Mouse (Mus musculus) kidney, embryonic 14.5 days (tissue): ENCODE data around the gene Cd37. TPM values are rescaled to one million over a fixed set of nuclear protein-coding genes. Genes with fewer than 3 reads are reported as not detected.

Experiments used
- ATAC-seq: fragments of 200-750 bp; cut with Nextera tagmentation; 2 replicates; pipeline ENCODE4 v1.8.0; 2017; ENCODE audit warnings: moderate number of reproducible peaks, mild to moderate bottlenecking, moderate TSS enrichment, moderate library complexity; ENCODE audit not compliant: low FRiP score, low TSS enrichment
- H3K27ac ChIP-seq: fragments of 300-500 bp; sonication (generic); 2 replicates; pipeline ENCODE4 v1.5.1; 2014; ENCODE audit warnings: low read depth, mild to moderate bottlenecking, low read length, moderate library complexity, mixed read lengths
- H3K27me3 ChIP-seq: fragments of 300-500 bp; sonication (generic); 2 replicates; pipeline ENCODE4 v1.6.1; 2014; ENCODE audit warnings: mild to moderate bottlenecking, low read length; ENCODE audit not compliant: control insufficient read depth, insufficient read depth
- H3K36me3 ChIP-seq: fragments of 300-500 bp; sonication (generic); 2 replicates; pipeline ENCODE4 v1.6.1; 2014; ENCODE audit warnings: low read length, mixed read lengths; ENCODE audit not compliant: control insufficient read depth, insufficient read depth
- H3K4me1 ChIP-seq: fragments of 300-500 bp; sonication (generic); 2 replicates; pipeline ENCODE4 v1.6.1; 2014; ENCODE audit warnings: low read length, mixed read lengths; ENCODE audit not compliant: control insufficient read depth, insufficient read depth
- H3K4me2 ChIP-seq: fragments of 300-500 bp; sonication (generic); replicated peaks from 2 replicates; pipeline ENCODE4 v1.6.1; 2014; ENCODE audit warnings: low read depth, mild to moderate bottlenecking, low read length
- H3K4me3 ChIP-seq: fragments of 300-500 bp; sonication (generic); 2 replicates; pipeline ENCODE4 v1.5.1; 2014; ENCODE audit warnings: mild to moderate bottlenecking, low read length
- H3K9ac ChIP-seq: fragments of 300-500 bp; sonication (generic); 2 replicates; pipeline ENCODE4 v1.6.1; 2014; ENCODE audit warnings: low read depth, mild to moderate bottlenecking, low read length, moderate library complexity
- H3K9me3 ChIP-seq: fragments of 300-500 bp; sonication (generic); 2 replicates; pipeline ENCODE4 v1.6.1; 2016; ENCODE audit warnings: low read length; ENCODE audit not compliant: control insufficient read depth
- WGBS: fragments of 180-500 bp; shearing (Covaris S2); extraction: QIAGEN DNeasy Blood & Tissue Kit; methylation state at CpG from one replicate; pipeline ENCODE4 v1.1.7; 2014; 5-methylcytosine and 5-hydroxymethylcytosine counted together
- polyA plus RNA-seq: library from polyadenylated mRNA; unstranded; fragments of >200 nt; fragmentation: Nextera tagmentation; extraction: Ambion mirVana; gene quantifications from 2 replicates; pipeline ENCODE4 v1.2.1, GENCODE M21; 2014

Cd37 gene
- polyA plus RNA-seq, 1 experiment from 2014 or later: 0.60 TPM

DNA sequence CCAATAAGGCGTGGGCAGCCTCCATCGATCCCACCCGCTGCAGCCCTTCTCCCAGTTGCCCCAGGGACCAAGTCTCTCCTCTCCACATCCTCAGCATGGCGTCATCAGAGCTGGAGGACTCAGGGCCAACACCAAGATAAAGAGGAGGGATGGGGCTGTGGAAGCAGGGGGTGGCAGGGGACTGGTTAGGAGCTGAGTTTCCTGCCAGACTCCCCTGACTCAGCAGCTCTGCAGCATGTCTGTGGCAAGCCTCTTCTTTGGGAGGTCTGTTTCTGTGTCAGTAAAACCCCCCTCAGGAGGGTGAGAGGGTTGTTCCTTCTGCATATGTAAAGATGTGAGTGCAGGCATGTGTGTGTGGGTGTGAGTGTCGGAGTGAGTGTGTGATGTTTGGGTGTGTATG, 41.9 kb downstream of the Cd37 start:
- peaks cover 3% of the 10 kb centered on the region for H3K4me1 ChIP-seq
- no peak overlapping the region for H3K27ac ChIP-seq

DNA sequence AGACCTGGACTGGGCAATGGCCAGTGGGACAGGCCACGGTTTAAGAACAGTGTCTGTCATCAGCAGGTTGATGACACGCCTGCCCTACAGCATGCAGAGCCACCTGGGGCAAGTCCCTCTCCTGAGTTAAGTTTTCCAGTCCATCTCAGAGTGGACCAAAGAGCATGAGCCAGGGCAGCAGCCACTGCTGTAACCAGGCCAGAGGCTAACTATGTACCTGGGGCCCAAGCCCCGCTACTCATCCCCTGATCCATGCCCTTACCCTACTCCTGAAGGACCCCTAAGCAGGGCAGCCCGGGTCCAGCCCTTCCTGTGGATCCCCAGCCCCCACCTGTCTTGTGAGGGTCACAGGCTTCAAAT, 42.8 kb downstream of the Cd37 start:
- Histone ChIP-seq H3K27me3 (no peaks in the 10 kb centered on the region), H3K9me3 (no peaks in the 10 kb centered on the region), H3K4me2 (no peak overlapping the region), H3K4me3 (no peak overlapping the region), H3K36me3 (no peaks in the 10 kb centered on the region), H3K4me1 (peaks cover 10% of the 10 kb centered on the region), H3K27ac (no peak overlapping the region), H3K9ac (no peak overlapping the region)
- WGBS: 89% methylated on average over 4 of the region's 4 CpGs
- ATAC-seq: no peak

More for the DNA sequence above, 41.9 kb downstream of the Cd37 start:
- Histone ChIP-seq H3K4me2 (no peak overlapping the region), H3K36me3 (no peaks in the 10 kb centered on the region), H3K4me3 (no peak overlapping the region), H3K27me3 (no peaks in the 10 kb centered on the region), H3K9me3 (no peaks in the 10 kb centered on the region), H3K9ac (no peak overlapping the region)
- 72% methylated on average over 5 of the region's 5 CpGs for WGBS
- no peak for ATAC-seq

DNA sequence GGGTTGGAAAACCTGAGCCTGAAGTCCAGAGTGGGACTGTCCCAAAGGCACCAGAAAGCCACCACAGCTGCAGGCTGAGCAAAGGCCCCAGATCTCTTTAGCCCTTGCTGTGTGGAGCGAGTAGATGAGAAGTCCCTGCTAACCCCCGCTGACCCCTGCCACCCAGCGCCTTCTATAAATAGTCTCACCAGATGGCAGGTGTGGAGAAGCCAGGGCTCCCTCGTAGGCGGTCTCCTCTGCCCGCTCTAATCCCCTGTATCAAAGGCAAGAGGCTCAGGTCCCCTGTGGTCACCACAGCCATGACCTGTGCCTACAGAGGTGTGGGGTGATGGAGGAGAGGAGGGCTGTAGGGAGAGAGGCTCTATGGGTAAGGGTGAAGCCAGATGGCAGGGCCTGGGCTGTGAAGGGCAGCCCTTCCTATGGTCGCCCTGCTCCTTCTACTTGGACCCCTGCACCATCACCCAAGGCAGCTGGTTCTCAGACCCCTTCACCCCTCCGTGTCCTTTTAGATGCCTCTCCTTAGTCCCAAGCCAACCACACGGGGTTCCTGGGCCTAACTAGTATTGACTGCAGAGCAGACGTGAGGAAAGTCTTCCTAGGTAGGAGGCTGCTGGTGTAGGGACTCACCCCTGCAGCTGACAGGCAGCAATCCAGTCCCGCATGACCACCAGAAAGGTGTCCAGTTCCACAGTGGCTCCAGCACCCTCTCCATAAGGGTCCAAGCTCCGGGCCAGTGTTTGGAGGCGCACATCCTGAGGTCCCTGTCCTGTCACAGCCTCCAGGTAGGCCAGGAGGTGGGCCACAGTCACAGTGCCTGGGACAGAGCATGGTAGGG, 43.4 kb downstream of the Cd37 start:
- no peaks in the 10 kb centered on the region for H3K9me3 ChIP-seq
- H3K27ac ChIP-seq: no peak overlapping the region
- H3K36me3 ChIP-seq: no peaks in the 10 kb centered on the region
- ATAC-seq: no peak
- 61% methylated on average over 13 of the region's 13 CpGs for WGBS
- H3K27me3 ChIP-seq: no peaks in the 10 kb centered on the region
- H3K4me2 ChIP-seq: no peak overlapping the region
- H3K4me1 ChIP-seq: peaks cover 10% of the 10 kb centered on the region
- no peak overlapping the region for H3K9ac ChIP-seq
- H3K4me3 ChIP-seq: no peak overlapping the region

DNA sequence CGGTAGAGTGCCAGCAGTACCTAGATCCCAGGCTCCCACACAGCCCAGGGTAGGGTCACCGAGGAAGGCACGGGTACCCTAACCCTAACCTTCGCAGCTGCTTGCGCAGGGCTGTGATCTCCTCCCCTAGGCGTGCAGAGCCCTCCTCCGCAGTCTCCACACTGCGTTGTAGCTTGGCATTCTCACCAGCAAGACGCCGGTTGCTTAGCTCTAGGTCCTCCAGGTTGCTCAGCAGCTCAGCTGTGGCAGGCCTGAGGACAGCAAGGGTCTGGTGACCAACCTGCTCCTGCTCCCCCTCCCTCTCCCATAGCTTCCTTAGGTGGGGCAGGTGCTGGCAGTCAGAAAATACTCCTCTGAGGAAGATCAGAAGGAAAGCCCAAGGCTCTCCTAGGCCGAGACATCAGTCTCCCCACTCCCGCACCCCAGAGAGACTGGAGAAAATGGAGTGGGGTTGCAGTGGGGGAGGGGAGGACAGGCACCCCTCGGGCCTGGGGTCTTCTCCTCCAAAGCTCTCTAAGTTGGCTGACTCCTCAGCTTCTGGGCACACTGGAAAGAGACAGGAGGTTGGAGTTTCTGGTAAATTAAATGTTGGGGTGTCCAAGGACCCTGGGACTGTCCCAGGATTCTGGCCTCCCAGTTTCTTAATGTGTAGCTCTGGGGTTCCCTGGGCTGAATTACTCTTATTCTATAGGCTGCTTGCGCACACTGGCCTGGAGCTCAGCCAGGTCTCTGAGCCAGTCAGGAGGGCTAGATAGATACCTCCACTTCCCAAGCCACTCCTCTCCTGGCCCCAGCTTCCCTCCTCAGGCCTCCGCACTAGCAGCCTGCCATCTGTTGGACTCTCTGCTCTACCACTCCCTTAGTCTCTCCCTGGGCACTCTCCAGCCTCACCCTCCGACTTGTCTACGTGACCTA, 44.8 kb downstream of the Cd37 start:
- no peak overlapping the region for H3K4me2 ChIP-seq
- H3K4me3 ChIP-seq: no peak overlapping the region
- H3K9me3 ChIP-seq: no peaks in the 10 kb centered on the region
- WGBS: 77% methylated on average over 17 of the region's 17 CpGs
- H3K4me1 ChIP-seq: peaks cover 10% of the 10 kb centered on the region
- no peak for ATAC-seq
- no peak overlapping the region for H3K9ac ChIP-seq
- no peaks in the 10 kb centered on the region for H3K36me3 ChIP-seq
- no peak overlapping the region for H3K27ac ChIP-seq
- H3K27me3 ChIP-seq: peaks cover 10% of the 10 kb centered on the region

DNA sequence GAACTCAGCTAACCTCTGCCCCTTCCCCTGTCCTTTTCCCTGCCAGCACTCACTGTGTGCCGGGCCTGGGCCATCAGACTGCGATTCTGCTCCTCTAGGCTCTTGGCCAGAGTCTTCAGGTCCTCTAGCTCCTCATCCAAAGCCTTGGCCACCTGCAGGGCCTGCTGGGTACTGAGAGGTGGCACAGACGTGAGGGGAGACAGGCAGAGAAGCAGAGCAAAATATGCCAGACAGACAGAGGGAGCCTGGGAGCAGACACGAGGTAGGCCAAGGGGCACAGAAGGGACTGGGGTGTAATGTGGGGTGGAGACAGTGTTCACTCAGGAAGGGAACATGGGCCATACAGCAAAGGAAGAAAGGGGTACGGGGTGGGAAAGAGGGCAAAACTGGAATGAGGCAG, 45.5 kb downstream of the Cd37 start:
- Histone ChIP-seq H3K9ac (no peak overlapping the region), H3K4me3 (no peak overlapping the region), H3K27me3 (peaks cover 15% of the 10 kb centered on the region), H3K4me2 (no peak overlapping the region), H3K9me3 (no peaks in the 10 kb centered on the region), H3K27ac (no peak overlapping the region), H3K4me1 (peaks cover 10% of the 10 kb centered on the region), H3K36me3 (no peaks in the 10 kb centered on the region)
- 48% methylated on average over 5 of the region's 5 CpGs for WGBS
- ATAC-seq: no peak

DNA sequence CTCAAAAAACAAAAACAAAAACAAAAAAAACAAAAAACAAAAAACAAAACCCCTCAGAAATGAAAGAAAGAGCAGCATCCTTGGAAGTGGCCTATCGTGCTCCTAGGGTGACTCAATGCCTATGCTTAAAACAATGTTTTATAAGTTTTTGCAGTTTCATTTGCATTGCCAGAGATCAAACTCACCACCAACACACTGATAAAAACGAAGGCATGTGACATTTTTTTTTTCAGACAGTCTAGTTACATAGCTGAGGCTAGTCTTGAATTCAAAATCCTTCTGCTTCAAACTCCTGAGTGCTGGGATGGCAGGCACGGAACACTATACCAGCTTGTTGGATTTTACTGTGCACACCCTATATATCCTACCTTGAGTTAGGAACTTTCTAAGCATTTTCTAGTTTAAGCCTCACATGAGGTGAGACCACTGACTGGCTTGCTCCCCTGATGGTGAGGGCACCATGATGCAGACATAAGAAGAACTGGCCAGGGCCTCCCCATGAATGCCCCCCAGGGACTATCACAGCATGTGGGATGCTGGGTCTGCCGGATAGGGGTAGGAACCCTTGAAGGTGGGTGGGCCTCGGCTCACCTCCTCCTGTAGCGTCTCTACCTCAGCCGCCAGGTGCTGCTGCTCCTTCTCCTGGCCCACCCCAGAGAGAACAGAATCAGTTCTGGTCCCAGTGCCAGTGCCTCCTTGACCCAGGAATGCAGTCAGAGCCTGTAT, 46.2 kb downstream of the Cd37 start:
- H3K27me3 ChIP-seq: peaks cover 15% of the 10 kb centered on the region
- no peaks in the 10 kb centered on the region for H3K9me3 ChIP-seq
- H3K4me1 ChIP-seq: peaks cover 10% of the 10 kb centered on the region
- no peaks in the 10 kb centered on the region for H3K36me3 ChIP-seq
- no peak overlapping the region for H3K9ac ChIP-seq
- no peak for ATAC-seq
- no peak overlapping the region for H3K27ac ChIP-seq
- H3K4me2 ChIP-seq: no peak overlapping the region
- 86% methylated on average over 7 of the region's 7 CpGs for WGBS
- no peak overlapping the region for H3K4me3 ChIP-seq

DNA sequence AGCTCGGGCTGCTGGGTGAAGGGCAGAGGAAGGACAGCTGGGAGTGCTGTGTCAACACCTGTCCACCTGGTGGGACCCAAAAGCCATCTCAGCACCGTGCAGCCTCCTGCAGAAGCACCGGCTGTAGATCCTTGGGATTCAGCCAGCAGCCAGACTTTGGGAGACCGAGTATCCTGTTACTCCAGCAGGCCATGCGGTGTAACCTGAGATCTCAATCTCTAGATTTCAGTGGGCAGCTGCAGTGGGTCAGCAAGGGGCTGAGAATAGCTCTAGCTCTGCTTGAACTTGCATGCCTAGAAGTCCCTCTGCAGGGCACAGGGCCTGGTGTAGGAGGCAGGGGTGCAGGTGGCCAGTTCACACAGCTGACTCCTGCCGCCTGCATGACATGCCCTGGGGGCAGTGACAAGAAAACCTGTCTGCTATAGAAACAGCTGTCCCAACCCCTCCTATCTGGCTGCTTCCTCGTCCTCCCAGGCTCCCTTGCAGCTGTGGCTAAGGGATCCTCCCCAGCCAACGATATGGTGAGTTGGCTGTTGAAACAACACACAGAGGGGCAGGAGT, 47.0 kb downstream of the Cd37 start:
- H3K36me3 ChIP-seq: no peaks in the 10 kb centered on the region
- H3K27me3 ChIP-seq: peaks cover 17% of the 10 kb centered on the region
- no peak overlapping the region for H3K9ac ChIP-seq
- no peaks in the 10 kb centered on the region for H3K9me3 ChIP-seq
- peak; percentile 86 for ATAC-seq
- H3K4me1 ChIP-seq: peaks cover 10% of the 10 kb centered on the region
- WGBS: 4% methylated on average over 8 of the region's 8 CpGs
- no peak overlapping the region for H3K4me3 ChIP-seq
- no peak overlapping the region for H3K27ac ChIP-seq
- no peak overlapping the region for H3K4me2 ChIP-seq

DNA sequence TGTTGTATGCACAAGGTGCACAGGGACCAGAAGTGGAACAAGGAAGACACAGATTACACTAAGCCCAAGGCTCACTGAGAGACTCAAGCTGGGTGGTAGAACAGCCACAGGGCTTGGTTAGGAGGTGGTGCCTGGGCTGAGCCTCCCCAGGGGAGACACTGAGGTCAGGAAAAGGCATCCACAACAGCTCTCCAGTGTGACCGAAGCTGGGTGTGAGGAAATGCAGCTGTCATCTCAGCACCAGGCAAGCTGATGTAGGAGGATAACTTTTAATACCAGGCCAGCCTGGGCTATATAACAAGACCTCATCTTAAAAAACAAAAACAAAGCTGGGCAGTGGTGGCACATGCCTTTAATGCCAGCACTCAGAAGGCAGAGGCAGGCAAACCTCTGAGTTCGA, 47.8 kb downstream of the Cd37 start:
- ATAC-seq: no peak
- 50% methylated on average over 2 of the region's 2 CpGs for WGBS
- Histone ChIP-seq H3K4me1 (peaks cover 10% of the 10 kb centered on the region), H3K4me2 (no peak overlapping the region), H3K27me3 (peaks cover 22% of the 10 kb centered on the region), H3K36me3 (no peaks in the 10 kb centered on the region), H3K9me3 (no peaks in the 10 kb centered on the region), H3K4me3 (no peak overlapping the region), H3K27ac (no peak overlapping the region), H3K9ac (no peak overlapping the region)
